In the genomic region with DNA sequence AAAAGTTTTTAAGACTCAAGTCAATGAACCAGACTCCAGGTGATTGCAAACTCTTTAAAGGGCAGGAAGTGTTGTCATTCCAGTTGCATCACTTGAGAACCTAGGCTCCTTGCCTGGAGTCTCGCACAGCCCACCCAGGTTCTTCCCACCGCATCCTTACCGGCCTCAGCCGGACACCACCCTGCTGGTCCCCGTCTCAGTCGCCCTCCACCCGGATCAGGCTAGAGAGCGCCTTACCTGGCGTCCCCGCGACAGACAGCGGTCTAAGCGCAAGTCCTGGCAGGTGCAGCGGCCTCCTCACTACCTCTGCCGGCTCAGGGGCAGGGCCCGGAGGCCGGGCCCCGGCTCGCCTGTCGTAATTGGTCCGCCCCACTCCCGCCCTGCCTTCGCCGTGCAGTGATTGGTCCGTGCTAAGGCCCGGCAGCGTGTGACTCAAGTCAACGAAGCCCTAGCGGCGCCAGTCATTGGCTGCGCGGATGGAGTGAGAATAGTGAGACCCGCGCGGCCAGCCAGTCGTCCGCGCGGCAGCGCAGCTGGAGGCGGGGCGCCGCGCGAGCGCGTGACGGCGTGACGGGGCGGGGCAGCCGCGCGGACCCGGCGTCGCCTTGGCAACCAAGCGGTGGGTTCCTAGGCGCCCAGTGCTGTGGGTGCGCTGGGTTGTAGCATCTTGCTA, we compare ENCODE assay signal across 8 mouse cellular contexts. TPM values are rescaled to one million over a fixed set of nuclear protein-coding genes. Genes with fewer than 3 reads are reported as not detected.
A peak's percentile ranks its signal among the peaks of the same experiment; 100 is the strongest.
DNase-seq lines count a peak whose midpoint lies in the region; ATAC-seq and TF ChIP-seq lines count a peak whose summit lies in the region.

A gene (minus strand): TSS at position 522 of the 673 bp plus-strand sequence.

- peak within 1 kb of the TSS; percentile 94 for H3K27ac ChIP-seq in forebrain, embryonic 10.5 days
- H3K27ac ChIP-seq in heart, embryonic 15.5 days: peak within 1 kb of the TSS; percentile 56
- no peak within 1 kb of the TSS for H3K27ac ChIP-seq in liver, embryonic 14.5 days
- H3K27ac ChIP-seq in neural tube, embryonic 11.5 days (ENCODE audit: low read depth, low read length): no peak within 1 kb of the TSS
- H3K27ac ChIP-seq in stomach, postnatal 0 days (replicated peaks): peak within 1 kb of the TSS; percentile 13; the same call in 1 of the 2 replicates

- peak; percentile 97 for ATAC-seq in CD4-positive, CD25-positive, alpha-beta regulatory T cell, adult 4 months
- peak; percentile 100 for ATAC-seq in heart, embryonic 15.5 days (replicated peaks; ENCODE audit: insufficient number of reproducible peaks, insufficient read depth, low FRiP score, low read depth)
- peak; percentile 99 for ATAC-seq in liver, embryonic 14.5 days (ENCODE audit: insufficient read depth)
- peak; percentile 100 for ATAC-seq in neural tube, embryonic 11.5 days (ENCODE audit: insufficient read depth, low FRiP score, low TSS enrichment)
- peak; percentile 100 for ATAC-seq in stomach, postnatal 0 days (ENCODE audit: low FRiP score, low TSS enrichment)

- WGBS in forebrain, embryonic 10.5 days: under 1% methylated on average over 60 of the region's 60 CpGs
- under 1% methylated on average over 60 of the region's 60 CpGs for WGBS in heart, embryonic 15.5 days
- WGBS in liver, embryonic 14.5 days (ENCODE audit: insufficient replicate concordance): under 1% methylated on average over 60 of the region's 60 CpGs
- WGBS in neural tube, embryonic 11.5 days: under 1% methylated on average over 56 of the region's 60 CpGs
- under 1% methylated on average over 60 of the region's 60 CpGs for WGBS in stomach, postnatal 0 days

- no peaks in the 10 kb centered on the region for H3K27me3 ChIP-seq in forebrain, embryonic 10.5 days (ENCODE audit: poor library complexity, severe bottlenecking)
- no peaks in the 10 kb centered on the region for H3K27me3 ChIP-seq in heart, embryonic 15.5 days
- no peaks in the 10 kb centered on the region for H3K27me3 ChIP-seq in liver, embryonic 14.5 days (ENCODE audit: control insufficient read depth, insufficient read depth, low read length)
- H3K27me3 ChIP-seq in neural tube, embryonic 11.5 days (ENCODE audit: control insufficient read depth, insufficient read depth, low read length): no peaks in the 10 kb centered on the region
- no peaks in the 10 kb centered on the region for H3K27me3 ChIP-seq in stomach, postnatal 0 days (ENCODE audit: control insufficient read depth, insufficient read depth, low read length)

- no peaks in the 10 kb centered on the region for H3K9me3 ChIP-seq in forebrain, embryonic 10.5 days
- H3K9me3 ChIP-seq in heart, embryonic 15.5 days (replicated peaks): no peaks in the 10 kb centered on the region
- H3K9me3 ChIP-seq in liver, embryonic 14.5 days (ENCODE audit: control insufficient read depth, low read length): no peaks in the 10 kb centered on the region
- no peaks in the 10 kb centered on the region for H3K9me3 ChIP-seq in neural tube, embryonic 11.5 days (ENCODE audit: control insufficient read depth, low read length)
- no peaks in the 10 kb centered on the region for H3K9me3 ChIP-seq in stomach, postnatal 0 days (ENCODE audit: control insufficient read depth, low read length)

- TF ChIP-seq CTCF in liver, embryonic 14.5 days (IDR thresholded peaks at IDR 0.05; ENCODE audit: low read depth): 0 out of 2 replicates have a peak, but pooled peaks have one; percentile 9
- no peak for TF ChIP-seq CTCF in stomach, postnatal 0 days (IDR thresholded peaks at IDR 0.05; ENCODE audit: low read depth)

- H3K9ac ChIP-seq in heart, embryonic 15.5 days: peak within 1 kb of the TSS; percentile 72
- H3K9ac ChIP-seq in liver, embryonic 14.5 days (replicated peaks): peak within 1 kb of the TSS; percentile 72
- H3K9ac ChIP-seq in neural tube, embryonic 11.5 days (ENCODE audit: low read length): peak within 1 kb of the TSS; percentile 43
- peak within 1 kb of the TSS; percentile 60 for H3K9ac ChIP-seq in stomach, postnatal 0 days (ENCODE audit: low read length)

- peaks cover 32% of the 10 kb centered on the region for H3K36me3 ChIP-seq in forebrain, embryonic 10.5 days (replicated peaks)
- H3K36me3 ChIP-seq in heart, embryonic 15.5 days: peaks cover 16% of the 10 kb centered on the region
- peaks cover 2% of the 10 kb centered on the region for H3K36me3 ChIP-seq in liver, embryonic 14.5 days (replicated peaks; ENCODE audit: control insufficient read depth, insufficient read depth, low read depth)
- no peaks in the 10 kb centered on the region; the same call in 1 of the 2 replicates for H3K36me3 ChIP-seq in neural tube, embryonic 11.5 days (ENCODE audit: control insufficient read depth, insufficient read depth, low read length)
- peaks cover 4% of the 10 kb centered on the region; the same call in 1 of the 2 replicates for H3K36me3 ChIP-seq in stomach, postnatal 0 days (ENCODE audit: control insufficient read depth, insufficient read depth, low read length)

- peak; percentile 94 for DNase-seq in c-Kit-negative CD71-positive TER-119-positive erythroid progenitor cells, embryonic 14.5 days (ENCODE audit: low read depth, low spot score)
- peak; percentile 96 for DNase-seq in forebrain, embryonic 10.5 days (ENCODE audit: extremely low spot score, low spot score)
- peak; percentile 97 to 100 for DNase-seq in kidney, postnatal 25 days
- peak; percentile 96 to 98 (median 96) for DNase-seq in liver, embryonic 14.5 days (ENCODE audit: low read depth in 3 of 3, low spot score in 3 of 3)
- peak; percentile 98 for DNase-seq in neural tube, embryonic 11.5 days (ENCODE audit: low spot score)
- peak; percentile 98 for DNase-seq in stomach, postnatal 0 days (ENCODE audit: low spot score)

- H3K4me3 ChIP-seq in forebrain, embryonic 10.5 days: peak within 1 kb of the TSS; percentile 84
- peak within 1 kb of the TSS; percentile 84 for H3K4me3 ChIP-seq in heart, embryonic 15.5 days
- H3K4me3 ChIP-seq in liver, embryonic 14.5 days (ENCODE audit: insufficient read depth in 1 of 2, low read depth in 2 of 2, low read length in 2 of 2): peak within 1 kb of the TSS; percentile 73 to 90
- peak within 1 kb of the TSS; percentile 68 for H3K4me3 ChIP-seq in neural tube, embryonic 11.5 days (ENCODE audit: low read depth, low read length)
- H3K4me3 ChIP-seq in stomach, postnatal 0 days (ENCODE audit: low read depth, low read length): peak within 1 kb of the TSS; percentile 63

- no peak for TF ChIP-seq EP300 in liver, embryonic 14.5 days (IDR thresholded peaks at IDR 0.05; ENCODE audit: low read depth)
- no peak for TF ChIP-seq EP300 in stomach, postnatal 0 days (optimal IDR thresholded peaks at IDR 0.05)

- H3K4me2 ChIP-seq in heart, embryonic 15.5 days: peak within 1 kb of the TSS; percentile 67
- peak within 1 kb of the TSS; percentile 90 for H3K4me2 ChIP-seq in liver, embryonic 14.5 days (ENCODE audit: low read depth)
- peak within 1 kb of the TSS; percentile 59 for H3K4me2 ChIP-seq in neural tube, embryonic 11.5 days (ENCODE audit: low read depth)
- peak within 1 kb of the TSS; percentile 75 for H3K4me2 ChIP-seq in stomach, postnatal 0 days (replicated peaks; ENCODE audit: low read depth)

- H3K4me1 ChIP-seq in forebrain, embryonic 10.5 days: peaks cover 48% of the 10 kb centered on the region
- peaks cover 10% of the 10 kb centered on the region for H3K4me1 ChIP-seq in heart, embryonic 15.5 days (replicated peaks)
- peaks cover 0 to 13% of the 10 kb centered on the region in 2 experiments; a peak in 3 of 4 replicates for H3K4me1 ChIP-seq in liver, embryonic 14.5 days (replicated peaks; ENCODE audit: control insufficient read depth in 2 of 2, insufficient read depth in 2 of 2, low read length in 1 of 2)
- H3K4me1 ChIP-seq in neural tube, embryonic 11.5 days (ENCODE audit: control insufficient read depth, insufficient read depth, low read length): peaks cover 7% of the 10 kb centered on the region; the same call in 1 of the 2 replicates
- no peaks in the 10 kb centered on the region for H3K4me1 ChIP-seq in stomach, postnatal 0 days (replicated peaks; ENCODE audit: control insufficient read depth, insufficient read depth)

RNA-seq across cellular contexts. Expression of the gene that starts here (rescaled TPM):
- polyA plus RNA-seq in CD4-positive, CD25-positive, alpha-beta regulatory T cell, adult 4 months (2017; shearing (Covaris generic)): 10 to 100 TPM; 54.8 to 63.1 TPM
- polyA plus RNA-seq in forebrain, embryonic 10.5 days (2016; fragmentation: Nextera tagmentation; extraction: Ambion mirVana): 208 and 215 TPM in 2 replicates
- polyA plus RNA-seq in heart, embryonic 15.5 days (2015; fragmentation: Nextera tagmentation; extraction: Ambion mirVana): 31.5 and 40.9 TPM in 2 replicates
- polyA plus RNA-seq in liver, embryonic 14.5 days (2012; rRNA removed): 51.4 and 57.1 TPM in 2 replicates
- 119 and 131 TPM in 2 replicates for polyA plus RNA-seq in liver, embryonic 14.5 days (2014; fragmentation: Nextera tagmentation; extraction: Ambion mirVana)
- polyA plus RNA-seq in neural tube, embryonic 11.5 days (2014; fragmentation: Nextera tagmentation; extraction: Ambion mirVana): 186 and 195 TPM in 2 replicates
- polyA plus RNA-seq in stomach, postnatal 0 days (2015; fragmentation: Nextera tagmentation; extraction: Ambion mirVana): 141 and 160 TPM in 2 replicates

Comparison
In these comparisons a context has a peak if more than half of its experiments do, and no peak if none do; other contexts are left out.
1. H3K27ac ChIP-seq: peak in forebrain, embryonic 10.5 days (single experiment), heart, embryonic 15.5 days (single experiment) and stomach, postnatal 0 days (single experiment); none in liver, embryonic 14.5 days (single experiment) and neural tube, embryonic 11.5 days (single experiment).
2. Peak in every context shown above with its lines, with median percentiles within 50 percentile points of each other: ATAC-seq, DNase-seq, H3K4me3 ChIP-seq, H3K4me2 ChIP-seq and H3K9ac ChIP-seq.